Mouse (Mus musculus) hindbrain, embryonic 12.5 days (tissue): ENCODE results near the gene Rbms3. TPM values are rescaled to one million over a fixed set of nuclear protein-coding genes. Genes with fewer than 3 reads are reported as not detected.

Experiments used
- ATAC-seq: fragments of 200-750 bp; cut with Nextera tagmentation; 2 replicates; pipeline ENCODE4 v1.8.0; 2017; ENCODE audit warnings: moderate TSS enrichment; ENCODE audit not compliant: low FRiP score
- H3K27ac ChIP-seq: fragments of 300-500 bp; sonication (generic); 2 replicates; pipeline ENCODE4 v1.5.1; 2016; ENCODE audit warnings: mild to moderate bottlenecking
- H3K27me3 ChIP-seq: fragments of 300-500 bp; sonication (generic); 2 replicates; pipeline ENCODE4 v1.6.1; 2016; ENCODE audit warnings: mild to moderate bottlenecking
- H3K36me3 ChIP-seq: fragments of 300-500 bp; sonication (generic); 2 replicates; pipeline ENCODE4 v1.6.1; 2016; ENCODE audit warnings: mild to moderate bottlenecking
- H3K4me1 ChIP-seq: fragments of 300-500 bp; sonication (generic); 2 replicates; pipeline ENCODE4 v1.6.1; 2016
- H3K4me2 ChIP-seq: fragments of 300-500 bp; sonication (generic); replicated peaks from 2 replicates; pipeline ENCODE4 v1.6.1; 2016; ENCODE audit warnings: mild to moderate bottlenecking
- H3K4me3 ChIP-seq: fragments of 300-500 bp; sonication (generic); 2 replicates; pipeline ENCODE4 v1.5.1; 2016; ENCODE audit warnings: mild to moderate bottlenecking
- H3K9ac ChIP-seq: fragments of 300-500 bp; sonication (generic); 2 replicates; pipeline ENCODE4 v1.6.1; 2016; ENCODE audit warnings: mild to moderate bottlenecking, moderate library complexity
- H3K9me3 ChIP-seq: fragments of 300-500 bp; sonication (generic); replicated peaks from 2 replicates; pipeline ENCODE4 v1.6.1; 2016; ENCODE audit warnings: mild to moderate bottlenecking
- whole genome bisulfite sequencing: fragments of 180-500 bp; shearing (Covaris S2); methylation state at CpG from one replicate; pipeline ENCODE4 v1.1.7; 2016; 5-methylcytosine and 5-hydroxymethylcytosine counted together
- polyA plus RNA-seq: library from polyadenylated mRNA; unstranded; fragments of >200 nt; fragmentation: Nextera tagmentation; extraction: Ambion mirVana; gene quantifications from 2 replicates; pipeline ENCODE4 v1.2.1, GENCODE M21; 2016

The Rbms3 gene
- polyA plus RNA-seq = 58.7 and 68.1 TPM in 2 replicates

- Histone ChIP-seq H3K9me3 (no peaks in the 10 kb centered on the region), H3K4me3 (no peak within 1 kb of the TSS), H3K4me2 (no peak within 1 kb of the TSS), H3K9ac (no peak within 1 kb of the TSS), H3K27me3 (0 out of 2 replicates have a peak, but pooled peaks cover 8% of the 10 kb centered on the region), H3K4me1 (peaks cover 5% of the 10 kb centered on the region; the same call in 1 of the 2 replicates), H3K27ac (no peak within 1 kb of the TSS; the same call in 1 of the 2 replicates), H3K36me3 (no peaks in the 10 kb centered on the region)
- 68% methylated on average over 9 of the region's 9 CpGs for WGBS
- no peak for ATAC-seq
Observed at GRCm38 (mm10) chr9:117629771-117630170, at the start of gene Rbms3. Rbms3 (minus strand) TSS chr9:117629913.

DNA sequence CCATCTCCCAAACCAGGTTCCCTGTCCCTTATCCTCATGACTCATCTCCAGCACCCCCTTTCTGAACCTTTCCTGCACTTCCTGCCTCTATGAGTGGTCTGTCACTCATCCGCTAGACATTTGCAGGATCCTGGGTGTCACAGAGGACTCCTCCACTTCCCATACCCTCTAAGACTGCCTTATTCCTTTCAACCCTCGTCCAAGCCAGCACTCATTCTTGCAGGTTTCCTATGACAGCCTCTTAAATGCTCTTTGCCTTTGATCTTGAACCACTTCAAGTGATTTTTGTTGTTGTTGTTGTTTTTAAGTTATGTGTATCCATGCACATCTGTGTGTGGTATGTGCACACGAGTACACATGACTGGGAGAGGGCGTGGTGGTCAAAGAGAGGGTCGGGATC lies 43.6 kb upstream of the Rbms3 start:
- no peak overlapping the region for H3K4me3 ChIP-seq
- no peak overlapping the region for H3K9ac ChIP-seq
- H3K4me2 ChIP-seq = no peak overlapping the region
- H3K4me1 ChIP-seq = no peaks in the 10 kb centered on the region
- H3K27me3 ChIP-seq = no peaks in the 10 kb centered on the region
- 88% methylated on average over 5 of the region's 5 CpGs for WGBS
- no peak overlapping the region for H3K27ac ChIP-seq
- no peak for ATAC-seq
- H3K36me3 ChIP-seq = no peaks in the 10 kb centered on the region
- H3K9me3 ChIP-seq = no peaks in the 10 kb centered on the region

DNA sequence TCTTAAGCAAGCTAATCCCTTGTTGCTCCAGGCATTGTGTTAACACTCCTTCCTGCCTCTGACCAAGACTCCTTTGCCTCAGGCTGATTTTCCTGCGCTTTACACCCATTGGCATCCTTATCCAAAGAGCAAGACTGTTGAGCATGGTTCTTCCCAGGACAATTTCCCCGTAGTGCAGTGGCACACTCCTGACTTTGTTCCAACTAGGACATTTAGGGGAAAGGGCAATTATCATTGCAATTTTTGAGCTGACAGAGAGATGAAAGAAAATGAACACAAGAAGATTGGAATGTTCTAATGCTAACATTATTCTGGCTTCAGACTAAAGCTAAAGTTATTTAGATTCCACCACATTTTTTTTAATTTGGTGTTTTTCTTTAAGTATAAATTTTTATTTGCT lies 24.9 kb upstream of the Rbms3 start:
- Histone ChIP-seq H3K27me3 (no peaks in the 10 kb centered on the region), H3K36me3 (no peaks in the 10 kb centered on the region), H3K27ac (no peak overlapping the region), H3K9me3 (no peaks in the 10 kb centered on the region), H3K4me1 (no peaks in the 10 kb centered on the region), H3K4me2 (no peak overlapping the region), H3K9ac (no peak overlapping the region), H3K4me3 (no peak overlapping the region)
- WGBS = 93% methylated on average over 2 of the region's 2 CpGs
- no peak for ATAC-seq

- Histone ChIP-seq H3K9ac (no peak overlapping the region), H3K36me3 (no peaks in the 10 kb centered on the region), H3K4me2 (no peak overlapping the region), H3K9me3 (no peaks in the 10 kb centered on the region), H3K27me3 (no peaks in the 10 kb centered on the region), H3K4me3 (no peak overlapping the region), H3K27ac (no peak overlapping the region), H3K4me1 (no peaks in the 10 kb centered on the region)
- no peak for ATAC-seq
- 65% methylated on average over 5 of the region's 5 CpGs for WGBS
Observed at GRCm38 (mm10) chr9:117653641-117654040, 23.9 kb upstream of the Rbms3 start.

DNA sequence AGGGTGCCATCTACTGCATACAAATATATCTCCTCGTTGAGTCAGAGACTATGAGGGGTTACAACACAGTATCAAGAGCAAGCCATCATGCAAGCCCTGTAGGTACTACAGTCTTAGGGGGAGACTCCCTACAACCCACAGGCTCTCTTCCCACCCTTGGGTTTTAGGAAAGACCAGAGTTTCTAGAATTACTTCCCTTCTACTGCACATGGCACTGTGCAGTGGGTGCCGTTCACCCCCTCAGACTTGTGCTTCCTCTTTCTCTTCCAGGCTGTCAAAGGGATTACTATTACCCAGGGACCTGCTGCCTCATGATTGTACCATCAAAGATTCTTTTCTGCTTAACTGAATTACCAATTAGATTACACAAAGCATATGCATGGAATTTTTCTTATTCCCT lies 16.4 kb upstream of the Rbms3 start:
- no peak for ATAC-seq
- Histone ChIP-seq H3K4me1 (no peaks in the 10 kb centered on the region), H3K9me3 (no peaks in the 10 kb centered on the region), H3K36me3 (no peaks in the 10 kb centered on the region), H3K4me2 (no peak overlapping the region), H3K9ac (no peak overlapping the region), H3K27ac (no peak overlapping the region), H3K27me3 (no peaks in the 10 kb centered on the region), H3K4me3 (no peak overlapping the region)
- 86% methylated on average over 2 of the region's 2 CpGs for WGBS

DNA sequence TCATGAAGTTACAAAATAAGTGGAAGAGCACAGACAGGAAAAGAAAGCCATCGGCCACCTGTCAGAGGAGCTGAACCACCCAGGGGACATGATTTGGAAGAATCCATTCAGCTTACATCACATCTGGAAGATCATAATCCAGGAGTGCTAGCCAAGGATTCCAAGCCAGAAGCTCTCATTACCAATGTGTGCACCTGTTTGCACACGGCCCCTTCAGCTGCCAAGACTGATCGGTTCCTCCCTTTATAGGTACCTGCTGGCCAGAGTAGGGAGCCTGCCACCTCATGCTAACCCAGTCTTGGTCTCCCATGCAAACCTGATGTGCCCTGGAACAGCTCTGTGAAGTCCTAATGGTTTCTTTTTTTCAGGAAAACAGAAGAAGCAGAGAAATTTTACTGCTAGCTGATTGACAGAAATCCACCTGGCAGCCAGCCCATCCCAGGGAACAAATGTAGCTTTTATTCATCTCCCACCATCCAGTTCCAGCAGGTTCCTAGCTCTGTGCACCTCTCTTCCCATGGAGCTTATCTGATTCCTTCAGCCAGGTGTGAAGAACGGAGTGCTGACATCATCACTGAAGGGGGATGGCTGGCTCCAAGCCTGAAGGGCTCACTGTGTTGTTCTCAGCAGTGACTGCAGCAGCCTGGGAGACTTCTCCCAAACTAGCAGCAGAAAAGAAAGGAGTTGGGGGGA lies 11.5 kb upstream of the Rbms3 start:
- WGBS = 93% methylated on average over 4 of the region's 4 CpGs

DNA sequence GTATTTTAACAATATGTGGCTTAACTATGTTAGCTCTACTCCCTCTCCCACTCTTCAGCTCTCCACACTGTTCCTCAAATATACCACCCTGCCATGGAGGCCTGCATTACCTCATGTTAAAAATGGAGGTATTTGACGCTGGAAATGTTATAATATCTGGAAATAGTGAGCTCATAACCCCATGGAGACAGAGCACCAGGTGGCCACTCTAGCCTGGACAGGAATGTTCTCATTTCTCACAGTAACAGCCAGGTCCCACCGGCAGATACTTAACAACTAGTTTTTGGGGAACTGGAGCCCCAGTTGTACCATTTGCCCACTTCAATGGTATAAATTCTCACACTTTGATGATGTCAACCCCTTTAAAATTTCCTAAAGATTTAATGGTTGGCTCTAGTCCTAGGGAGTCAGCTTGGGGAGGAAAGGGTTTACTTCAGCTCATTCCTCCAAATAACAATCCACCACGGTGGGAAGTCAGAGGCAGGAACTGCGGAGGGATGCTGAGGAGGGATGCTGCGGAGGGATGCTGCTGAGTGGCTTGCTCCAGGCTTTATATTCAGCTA lies 9.0 kb upstream of the Rbms3 start:
- no peak for ATAC-seq
- H3K4me1 ChIP-seq = no peaks in the 10 kb centered on the region

More for the DNA sequence above, 11.5 kb upstream of the Rbms3 start:
- H3K4me2 ChIP-seq = no peak overlapping the region
- H3K9ac ChIP-seq = no peak overlapping the region
- ATAC-seq = no peak
- no peaks in the 10 kb centered on the region for H3K36me3 ChIP-seq
- no peak overlapping the region for H3K27ac ChIP-seq
- no peaks in the 10 kb centered on the region for H3K9me3 ChIP-seq
- H3K4me1 ChIP-seq = no peaks in the 10 kb centered on the region
- no peaks in the 10 kb centered on the region for H3K27me3 ChIP-seq
- H3K4me3 ChIP-seq = no peak overlapping the region

GRCm38 (mm10) chr9:117636492-117636891 lies 6.8 kb upstream of the Rbms3 start:
- Histone ChIP-seq H3K9ac (no peak overlapping the region), H3K4me1 (no peaks in the 10 kb centered on the region), H3K27ac (no peak overlapping the region), H3K4me3 (no peak overlapping the region), H3K4me2 (no peak overlapping the region), H3K9me3 (no peaks in the 10 kb centered on the region), H3K27me3 (0 out of 2 replicates have a peak, but pooled peaks cover 8% of the 10 kb centered on the region), H3K36me3 (no peaks in the 10 kb centered on the region)
- ATAC-seq = no peak
- WGBS = 82% methylated on average over 8 of the region's 8 CpGs

More for the DNA sequence above, 9.0 kb upstream of the Rbms3 start:
- Histone ChIP-seq H3K4me3 (no peak overlapping the region), H3K9ac (no peak overlapping the region), H3K4me2 (no peak overlapping the region), H3K27me3 (0 out of 2 replicates have a peak, but pooled peaks cover 3% of the 10 kb centered on the region), H3K9me3 (no peaks in the 10 kb centered on the region), H3K36me3 (no peaks in the 10 kb centered on the region), H3K27ac (no peak overlapping the region)
- WGBS = 80% methylated on average over 5 of the region's 5 CpGs

GRCm38 (mm10) chr9:117627173-117627572 lies 2.5 kb downstream of the Rbms3 start:
- H3K4me3 ChIP-seq = no peak overlapping the region
- H3K9me3 ChIP-seq = no peaks in the 10 kb centered on the region
- no peaks in the 10 kb centered on the region for H3K27me3 ChIP-seq
- ATAC-seq = no peak
- H3K27ac ChIP-seq = no peak overlapping the region
- peaks cover 5% of the 10 kb centered on the region; the same call in 1 of the 2 replicates for H3K4me1 ChIP-seq
- no peak overlapping the region for H3K9ac ChIP-seq
- no peak overlapping the region for H3K4me2 ChIP-seq
- no peaks in the 10 kb centered on the region for H3K36me3 ChIP-seq

DNA sequence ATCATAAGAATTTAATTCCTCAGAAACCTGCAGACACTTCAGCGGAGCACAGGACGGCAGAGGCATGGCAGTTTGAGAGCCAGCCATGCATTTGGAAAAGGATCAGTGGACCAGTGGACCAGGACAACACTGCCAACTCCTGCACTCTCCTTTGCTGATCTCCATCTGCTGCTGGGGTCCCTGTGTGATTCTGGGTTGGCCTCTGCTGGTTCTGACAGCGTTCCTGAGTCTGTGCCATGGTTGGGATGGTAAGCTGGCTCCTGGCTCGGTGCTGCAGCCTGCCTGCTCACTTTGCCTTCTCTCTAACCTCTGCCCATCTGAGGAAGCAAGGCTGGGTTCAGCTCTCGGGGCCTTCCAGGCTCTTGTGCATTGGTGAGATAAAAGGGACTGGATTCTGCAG lies 28.9 kb downstream of the Rbms3 start:
- Histone ChIP-seq H3K9ac (no peak overlapping the region), H3K27me3 (no peaks in the 10 kb centered on the region), H3K4me3 (no peak overlapping the region), H3K4me1 (no peaks in the 10 kb centered on the region), H3K27ac (no peak overlapping the region), H3K36me3 (no peaks in the 10 kb centered on the region), H3K4me2 (no peak overlapping the region), H3K9me3 (no peaks in the 10 kb centered on the region)
- ATAC-seq = no peak
- WGBS = 87% methylated on average over 5 of the region's 5 CpGs

GRCm38 (mm10) chr9:117599341-117599740 lies 30.4 kb downstream of the Rbms3 start:
- ATAC-seq = no peak
- Histone ChIP-seq H3K9ac (no peak overlapping the region), H3K27me3 (no peaks in the 10 kb centered on the region), H3K27ac (no peak overlapping the region), H3K4me3 (no peak overlapping the region), H3K4me2 (no peak overlapping the region), H3K36me3 (no peaks in the 10 kb centered on the region), H3K4me1 (no peaks in the 10 kb centered on the region), H3K9me3 (no peaks in the 10 kb centered on the region)
- 94% methylated on average over 9 of the region's 9 CpGs for WGBS

- Histone ChIP-seq H3K27me3 (no peaks in the 10 kb centered on the region), H3K4me3 (no peak overlapping the region), H3K9me3 (no peaks in the 10 kb centered on the region), H3K36me3 (no peaks in the 10 kb centered on the region), H3K27ac (no peak overlapping the region), H3K9ac (no peak overlapping the region), H3K4me1 (no peaks in the 10 kb centered on the region), H3K4me2 (no peak overlapping the region)
- WGBS = 50% methylated on average over 5 of the region's 5 CpGs
- no peak for ATAC-seq
Observed at GRCm38 (mm10) chr9:117596162-117596561, 33.6 kb downstream of the Rbms3 start.

- Histone ChIP-seq H3K27ac (no peak overlapping the region), H3K9me3 (peaks cover 6% of the 10 kb centered on the region; the same call in 1 of the 2 replicates), H3K4me2 (no peak overlapping the region), H3K4me1 (no peaks in the 10 kb centered on the region), H3K9ac (no peak overlapping the region), H3K36me3 (no peaks in the 10 kb centered on the region), H3K4me3 (no peak overlapping the region), H3K27me3 (no peaks in the 10 kb centered on the region)
- 87% methylated on average over 6 of the region's 6 CpGs for WGBS
- no peak for ATAC-seq
Observed at GRCm38 (mm10) chr9:117585345-117585744, 44.4 kb downstream of the Rbms3 start.
